Mouse (Mus musculus) kidney, embryonic 16.5 days (tissue): Measurements from ENCODE around the gene Fig4. TPM values are rescaled to one million over a fixed set of nuclear protein-coding genes. Genes with fewer than 3 reads are reported as not detected.

ENCODE experiments used
- ATAC-seq: fragments of 200-750 bp; cut with Nextera tagmentation; 2 replicates; pipeline ENCODE4 v1.8.0; 2017; ENCODE audit warnings: moderate TSS enrichment; ENCODE audit not compliant: low FRiP score, low TSS enrichment
- H3K27ac ChIP-seq: fragments of 300-500 bp; sonication (generic); 2 replicates; pipeline ENCODE4 v1.5.1; 2014; ENCODE audit warnings: low read length
- H3K27me3 ChIP-seq: fragments of 300-500 bp; sonication (generic); 2 replicates; pipeline ENCODE4 v1.6.1; 2014; ENCODE audit warnings: low read length, control low read depth, mixed read lengths; ENCODE audit not compliant: insufficient read depth
- H3K36me3 ChIP-seq: fragments of 300-500 bp; sonication (generic); 2 replicates; pipeline ENCODE4 v1.6.1; 2014; ENCODE audit warnings: low read length, control low read depth, mixed read lengths; ENCODE audit not compliant: insufficient read depth
- H3K4me1 ChIP-seq: fragments of 300-500 bp; sonication (generic); 2 replicates; pipeline ENCODE4 v1.6.1; 2014; ENCODE audit warnings: low read length, control low read depth, mixed read lengths; ENCODE audit not compliant: insufficient read depth
- H3K4me2 ChIP-seq: fragments of 300-500 bp; sonication (generic); replicated peaks from 2 replicates; pipeline ENCODE4 v1.6.1; 2014; ENCODE audit warnings: low read depth, low read length
- H3K4me3 ChIP-seq: fragments of 300-500 bp; sonication (generic); 2 replicates; pipeline ENCODE4 v1.5.1; 2014; ENCODE audit warnings: mild to moderate bottlenecking, low read length
- H3K9ac ChIP-seq: fragments of 300-500 bp; sonication (generic); replicated peaks from 2 replicates; pipeline ENCODE4 v1.6.1; 2014; ENCODE audit warnings: low read length
- H3K9me3 ChIP-seq: fragments of 300-500 bp; sonication (generic); 2 replicates; pipeline ENCODE4 v1.6.1; 2016; ENCODE audit warnings: low read length, control low read depth
- WGBS: fragments of 180-500 bp; shearing (Covaris S2); extraction: QIAGEN DNeasy Blood & Tissue Kit; methylation state at CpG from one replicate; pipeline ENCODE4 v1.1.7; 2014; 5-methylcytosine and 5-hydroxymethylcytosine counted together
- polyA plus RNA-seq: library from polyadenylated mRNA; unstranded; fragments of >200 nt; fragmentation: Nextera tagmentation; extraction: Ambion mirVana; gene quantifications from 2 replicates; pipeline ENCODE4 v1.2.1, GENCODE M21; 2015

Gene Fig4
- polyA plus RNA-seq, 1 experiment from 2014 or later: 17.2 TPM

- no peak overlapping the region for H3K9ac ChIP-seq
- WGBS: 85% methylated on average over 6 of the region's 6 CpGs
- H3K4me1 ChIP-seq: no peaks in the 10 kb centered on the region
- no peak overlapping the region for H3K4me2 ChIP-seq
- no peaks in the 10 kb centered on the region for H3K27me3 ChIP-seq
- ATAC-seq: no peak
- H3K36me3 ChIP-seq: no peaks in the 10 kb centered on the region
- no peak overlapping the region for H3K27ac ChIP-seq
- H3K9me3 ChIP-seq: no peaks in the 10 kb centered on the region
- H3K4me3 ChIP-seq: no peak overlapping the region
Measured at GRCm38 (mm10) chr10:41233140-41233539, 69.9 kb downstream of the Fig4 start.

DNA sequence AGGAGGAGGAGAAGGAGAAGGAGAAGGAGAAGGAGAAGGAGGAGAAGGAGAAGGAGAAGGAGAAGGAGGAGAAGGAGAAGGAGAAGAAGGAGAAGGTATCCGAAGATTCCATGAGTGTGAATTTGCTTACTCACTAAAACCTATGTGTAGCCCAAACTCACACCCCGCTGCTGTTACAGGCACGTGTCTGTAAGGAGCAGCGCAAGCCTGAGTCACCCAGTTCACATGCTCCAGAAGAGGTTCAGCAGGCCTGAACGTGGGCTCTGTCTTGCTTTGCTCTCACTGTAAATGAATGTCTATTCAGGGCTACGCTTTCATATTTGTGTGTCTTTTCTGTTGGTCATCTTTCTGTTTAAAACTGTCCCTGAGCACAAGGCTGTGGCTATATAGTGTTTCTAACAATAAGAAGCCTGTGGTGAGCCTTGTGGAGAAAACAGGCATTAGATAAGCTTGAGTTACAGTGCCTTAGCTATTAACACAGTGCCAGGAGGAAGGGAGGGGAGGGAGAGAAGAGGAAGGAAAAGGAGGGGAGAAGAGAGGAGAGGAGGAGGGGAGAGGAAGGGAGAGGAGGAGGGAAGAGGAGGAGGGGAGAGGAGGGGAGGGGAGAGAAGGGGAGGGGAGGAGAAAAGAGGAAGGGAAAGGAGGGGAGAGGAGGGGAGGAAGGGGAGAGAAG lies 71.8 kb downstream of the Fig4 start:
- ATAC-seq: no peak
- 83% methylated on average over 6 of the region's 6 CpGs for WGBS
- Histone ChIP-seq H3K4me1 (no peaks in the 10 kb centered on the region), H3K4me2 (no peak overlapping the region), H3K27me3 (no peaks in the 10 kb centered on the region), H3K9me3 (no peaks in the 10 kb centered on the region), H3K27ac (no peak overlapping the region), H3K4me3 (no peak overlapping the region), H3K36me3 (no peaks in the 10 kb centered on the region), H3K9ac (no peak overlapping the region)

DNA sequence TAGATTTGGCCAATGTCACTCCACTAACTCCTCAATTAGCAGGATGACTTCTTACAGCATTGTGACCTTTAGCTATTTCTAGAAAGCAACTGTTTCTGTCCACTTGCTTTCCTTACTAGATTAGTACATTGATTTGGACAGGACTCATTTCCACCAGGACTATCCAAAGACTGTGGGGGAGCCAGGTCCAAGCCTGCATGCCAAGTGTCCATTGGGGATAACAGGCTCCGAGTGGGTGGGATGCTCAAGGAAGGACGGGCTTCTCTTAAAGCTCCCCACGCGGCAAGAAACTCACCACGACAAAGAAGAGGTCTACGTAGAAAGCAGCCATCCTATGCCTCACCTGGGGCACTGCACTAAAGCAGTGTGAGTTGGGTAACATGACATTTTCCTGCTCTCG lies 75.4 kb downstream of the Fig4 start:
- H3K4me1 ChIP-seq: no peaks in the 10 kb centered on the region
- H3K9me3 ChIP-seq: no peaks in the 10 kb centered on the region
- H3K36me3 ChIP-seq: no peaks in the 10 kb centered on the region

DNA sequence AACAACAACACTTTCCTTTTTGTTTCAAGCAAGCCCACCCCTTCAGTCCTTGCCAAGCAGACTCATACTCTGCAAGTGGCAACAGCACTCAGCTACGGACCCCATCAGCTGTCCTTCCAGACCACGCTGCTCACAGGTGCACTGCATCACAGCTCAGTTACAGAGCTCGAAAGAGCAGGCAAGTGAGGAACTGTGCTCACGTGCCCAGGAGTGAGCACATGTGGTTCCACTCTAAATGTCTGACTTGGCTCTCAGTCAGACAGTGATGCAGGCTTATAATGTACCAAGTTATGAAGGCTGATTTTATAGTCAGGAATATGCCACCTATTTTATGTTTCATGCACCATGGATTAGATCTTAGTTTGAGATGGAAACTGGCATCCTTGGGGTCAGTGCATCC lies 79.6 kb downstream of the Fig4 start:
- no peaks in the 10 kb centered on the region for H3K36me3 ChIP-seq
- no peak overlapping the region for H3K27ac ChIP-seq
- H3K9me3 ChIP-seq: no peaks in the 10 kb centered on the region
- no peak for ATAC-seq
- H3K27me3 ChIP-seq: no peaks in the 10 kb centered on the region
- WGBS: 67% methylated on average over 4 of the region's 4 CpGs
- H3K4me2 ChIP-seq: no peak overlapping the region
- H3K4me3 ChIP-seq: no peak overlapping the region
- no peak overlapping the region for H3K9ac ChIP-seq
- H3K4me1 ChIP-seq: no peaks in the 10 kb centered on the region

More for the DNA sequence above, 75.4 kb downstream of the Fig4 start:
- H3K27ac ChIP-seq: no peak overlapping the region
- no peak overlapping the region for H3K9ac ChIP-seq
- 85% methylated on average over 7 of the region's 7 CpGs for WGBS
- no peak overlapping the region for H3K4me3 ChIP-seq
- no peak overlapping the region for H3K4me2 ChIP-seq
- no peaks in the 10 kb centered on the region for H3K27me3 ChIP-seq
- ATAC-seq: no peak

GRCm38 (mm10) chr10:41221204-41221603 lies 81.9 kb downstream of the Fig4 start:
- ATAC-seq: no peak
- Histone ChIP-seq H3K36me3 (no peaks in the 10 kb centered on the region), H3K27ac (no peak overlapping the region), H3K9me3 (no peaks in the 10 kb centered on the region), H3K4me2 (no peak overlapping the region), H3K4me3 (no peak overlapping the region), H3K4me1 (no peaks in the 10 kb centered on the region), H3K9ac (no peak overlapping the region), H3K27me3 (no peaks in the 10 kb centered on the region)
- WGBS: 77% methylated on average over 4 of the region's 4 CpGs

DNA sequence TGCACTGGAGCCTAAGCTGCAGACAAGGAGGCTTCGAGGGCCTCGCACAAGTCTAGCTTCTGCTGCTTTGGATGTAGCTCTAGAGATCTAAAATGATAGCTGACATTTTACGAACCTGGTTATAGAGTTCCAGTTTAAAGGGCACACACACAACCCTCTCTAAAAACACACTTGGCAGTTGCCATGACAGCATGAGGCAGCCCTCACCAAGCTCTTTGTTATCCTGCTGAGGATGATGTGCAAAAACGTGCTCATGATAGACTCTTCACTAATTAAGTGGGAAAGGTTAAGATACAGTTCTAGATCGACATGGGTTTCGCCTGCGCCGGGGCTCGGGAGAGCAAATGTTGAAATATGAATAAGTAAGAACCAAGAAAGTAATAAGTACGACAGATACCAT lies 84.2 kb downstream of the Fig4 start:
- H3K4me1 ChIP-seq: no peaks in the 10 kb centered on the region
- H3K27me3 ChIP-seq: no peaks in the 10 kb centered on the region
- 87% methylated on average over 10 of the region's 10 CpGs for WGBS
- no peak overlapping the region for H3K4me3 ChIP-seq
- H3K9me3 ChIP-seq: no peaks in the 10 kb centered on the region
- no peak for ATAC-seq
- no peak overlapping the region for H3K27ac ChIP-seq
- no peaks in the 10 kb centered on the region for H3K36me3 ChIP-seq
- no peak overlapping the region for H3K9ac ChIP-seq
- H3K4me2 ChIP-seq: no peak overlapping the region

GRCm38 (mm10) chr10:41214083-41214482 lies 89.0 kb downstream of the Fig4 start:
- Histone ChIP-seq H3K9ac (no peak overlapping the region), H3K27me3 (no peaks in the 10 kb centered on the region), H3K36me3 (no peaks in the 10 kb centered on the region), H3K27ac (no peak overlapping the region), H3K4me2 (no peak overlapping the region), H3K9me3 (no peaks in the 10 kb centered on the region), H3K4me3 (no peak overlapping the region), H3K4me1 (no peaks in the 10 kb centered on the region)
- 85% methylated on average over 3 of the region's 3 CpGs for WGBS
- no peak for ATAC-seq

DNA sequence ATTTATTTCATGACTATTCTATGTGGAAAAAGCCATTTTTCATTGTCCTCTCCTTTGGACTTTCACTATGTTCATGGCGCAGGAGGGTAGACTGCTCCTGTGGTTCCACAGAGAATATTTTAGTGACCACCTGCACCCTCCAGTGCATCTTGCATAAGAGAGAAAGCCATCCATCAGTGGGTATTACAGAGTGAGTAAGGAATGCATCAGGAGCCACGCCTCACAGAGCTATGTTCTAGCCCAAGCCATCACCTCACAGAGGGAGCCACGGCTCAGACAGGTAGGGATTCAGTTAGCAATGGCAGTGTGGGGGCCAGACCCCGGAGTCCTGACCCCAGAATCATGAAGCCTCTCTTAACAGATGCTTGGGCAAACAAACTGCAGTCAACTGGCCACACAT lies 93.5 kb downstream of the Fig4 start:
- Histone ChIP-seq H3K27ac (no peak overlapping the region), H3K9ac (no peak overlapping the region), H3K4me3 (no peak overlapping the region), H3K9me3 (no peaks in the 10 kb centered on the region), H3K27me3 (no peaks in the 10 kb centered on the region), H3K4me1 (no peaks in the 10 kb centered on the region), H3K4me2 (no peak overlapping the region), H3K36me3 (no peaks in the 10 kb centered on the region)
- ATAC-seq: no peak
- 75% methylated on average over 4 of the region's 4 CpGs for WGBS

DNA sequence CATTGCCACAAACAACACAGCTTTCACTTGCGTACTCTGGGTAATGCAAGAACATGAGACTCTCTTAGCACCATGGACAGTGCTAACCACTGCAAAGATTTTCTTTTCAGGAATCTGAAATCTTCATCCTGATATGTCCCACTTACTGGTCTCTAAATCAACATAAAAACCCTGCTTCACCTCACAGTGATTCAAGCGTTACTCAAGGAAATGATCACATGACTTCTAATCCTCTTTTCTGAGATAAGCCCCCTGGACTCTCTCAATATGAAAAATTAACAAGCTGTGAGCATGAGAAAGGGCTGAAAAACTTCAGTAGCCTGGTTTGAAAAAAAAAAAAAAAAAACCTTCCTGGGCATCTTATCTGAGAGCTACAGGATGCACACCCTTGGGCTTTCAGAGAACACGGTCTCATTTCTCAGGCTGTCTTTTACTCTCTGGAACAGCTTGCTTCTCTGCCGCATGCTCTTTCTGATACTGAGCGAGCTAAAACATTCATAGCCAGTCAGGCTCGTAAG lies 94.1 kb downstream of the Fig4 start:
- WGBS: 70% methylated on average over 6 of the region's 6 CpGs
- Histone ChIP-seq H3K4me3 (no peak overlapping the region), H3K4me1 (no peaks in the 10 kb centered on the region), H3K27ac (no peak overlapping the region), H3K4me2 (no peak overlapping the region), H3K9ac (no peak overlapping the region), H3K9me3 (no peaks in the 10 kb centered on the region), H3K36me3 (no peaks in the 10 kb centered on the region), H3K27me3 (no peaks in the 10 kb centered on the region)
- ATAC-seq: no peak

- Histone ChIP-seq H3K9me3 (no peaks in the 10 kb centered on the region), H3K9ac (no peak overlapping the region), H3K27me3 (no peaks in the 10 kb centered on the region), H3K4me3 (no peak overlapping the region), H3K36me3 (no peaks in the 10 kb centered on the region), H3K4me2 (no peak overlapping the region), H3K4me1 (no peaks in the 10 kb centered on the region), H3K27ac (no peak overlapping the region)
- ATAC-seq: no peak
- WGBS: 51% methylated on average over 2 of the region's 2 CpGs
Measured at GRCm38 (mm10) chr10:41205647-41206046, 97.4 kb downstream of the Fig4 start.
